Mouse (Mus musculus) thymus, adult 2 months (tissue): ENCODE results near the gene Cntn1. TPM values are rescaled to one million over a fixed set of nuclear protein-coding genes. Genes with fewer than 3 reads are reported as not detected.

Source experiments
- DNase-seq: peaks from one replicate; pipeline ENCODE4 v3.0.0; 2021
- H3K27ac ChIP-seq: fragments of 200-500 bp; 2 replicates; pipeline ENCODE4 v1.5.1; 2012; ENCODE audit warnings: low read length, control low read depth; ENCODE audit not compliant: control insufficient read depth, insufficient read depth
- H3K27me3 ChIP-seq: fragments of 200-500 bp; 2 replicates; pipeline ENCODE4 v1.6.1; 2012; ENCODE audit warnings: mild to moderate bottlenecking, low read length, moderate library complexity, mixed read lengths; ENCODE audit not compliant: control insufficient read depth, insufficient read depth
- H3K36me3 ChIP-seq: fragments of 200-500 bp; 2 replicates; pipeline ENCODE4 v1.6.1; 2012; ENCODE audit warnings: mild to moderate bottlenecking, low read length, moderate library complexity; ENCODE audit not compliant: control insufficient read depth, insufficient read depth
- H3K4me1 ChIP-seq: fragments of 200-500 bp; replicated peaks from 2 replicates; pipeline ENCODE4 v1.6.1; 2012; ENCODE audit warnings: low read length; ENCODE audit not compliant: control insufficient read depth, insufficient read depth
- H3K4me3 ChIP-seq: fragments of 200-500 bp; 2 replicates; pipeline ENCODE4 v1.5.1; 2012; ENCODE audit warnings: mild to moderate bottlenecking, low read length, control low read depth, moderate library complexity; ENCODE audit not compliant: control insufficient read depth, insufficient read depth
- CTCF ChIP-seq: fragments of 200-500 bp; IDR thresholded peaks from 2 replicates; pipeline ENCODE4 v1.5.1; 2012; ENCODE audit warnings: mild to moderate bottlenecking, control low read depth, low read length, moderate library complexity, borderline replicate concordance; ENCODE audit not compliant: control insufficient read depth, poor library complexity, insufficient read depth; ENCODE audit errors: extremely low read depth
- POLR2A ChIP-seq: fragments of 200-500 bp; IDR thresholded peaks from 2 replicates; pipeline ENCODE4 v1.6.1; 2012; ENCODE audit warnings: mild to moderate bottlenecking, low read length, control low read depth, moderate library complexity; ENCODE audit not compliant: control insufficient read depth, poor library complexity, insufficient read depth; ENCODE audit errors: extremely low read depth
- WGBS: fragments of 180-500 bp; shearing (Covaris S2); methylation state at CpG from one replicate; pipeline ENCODE4 v1.1.7; 2018; 5-methylcytosine and 5-hydroxymethylcytosine counted together
- polyA plus RNA-seq: library from polyadenylated mRNA; depleted of rRNA; stranded (reverse); fragments of >200 nt; gene quantifications from 2 replicates; pipeline ENCODE4 v1.2.3, GENCODE M21; 2012

The Cntn1 gene
- polyA plus RNA-seq, 1 experiment, result 0.23 TPM

GRCm38 (mm10) chr15:92048031-92048430, 2.9 kb upstream of the Cntn1 start:
- TF ChIP-seq POLR2A (no peak), CTCF (no peak)
- WGBS, result 71% methylated on average over 4 of the region's 4 CpGs
- Histone ChIP-seq H3K36me3 (no peaks in the 10 kb centered on the region), H3K27me3 (peaks cover 4% of the 10 kb centered on the region), H3K4me3 (no peak overlapping the region), H3K27ac (no peak overlapping the region), H3K4me1 (peaks cover 9% of the 10 kb centered on the region)
- DNase-seq, result no peak

- no peak overlapping the region for H3K4me3 ChIP-seq
- WGBS, result 91% methylated on average over 4 of the region's 4 CpGs
- H3K36me3 ChIP-seq, result no peaks in the 10 kb centered on the region
- H3K27ac ChIP-seq, result no peak overlapping the region
- TF ChIP-seq CTCF (no peak), POLR2A (no peak)
- DNase-seq, result no peak
- H3K27me3 ChIP-seq, result peaks cover 4% of the 10 kb centered on the region
- H3K4me1 ChIP-seq, result peaks cover 9% of the 10 kb centered on the region
These were observed 2.4 kb upstream of the Cntn1 start for GRCm38 (mm10) chr15:92048531-92048930.

- Histone ChIP-seq H3K4me3 (peak overlapping the region; percentile 31), H3K4me1 (peaks cover 9% of the 10 kb centered on the region), H3K36me3 (no peaks in the 10 kb centered on the region), H3K27me3 (peaks cover 4% of the 10 kb centered on the region), H3K27ac (no peak overlapping the region)
- TF ChIP-seq CTCF, result no peak
- TF ChIP-seq POLR2A, result no peak
- WGBS, result 3% methylated on average over 35 of the region's 35 CpGs
- no peak for DNase-seq
These were observed 578 bp downstream of the Cntn1 start for GRCm38 (mm10) chr15:92051353-92052132.

GRCm38 (mm10) chr15:92052133-92052463, 1.1 kb downstream of the Cntn1 start:
- WGBS, result 35% methylated on average over 4 of the region's 4 CpGs
- no peak overlapping the region for H3K27ac ChIP-seq
- no peak for DNase-seq
- H3K27me3 ChIP-seq, result peaks cover 4% of the 10 kb centered on the region
- TF ChIP-seq CTCF (no peak), POLR2A (no peak)
- no peak overlapping the region for H3K4me3 ChIP-seq
- H3K4me1 ChIP-seq, result peaks cover 9% of the 10 kb centered on the region
- H3K36me3 ChIP-seq, result no peaks in the 10 kb centered on the region

GRCm38 (mm10) chr15:92057553-92057952, 6.6 kb downstream of the Cntn1 start:
- no peak for DNase-seq
- Histone ChIP-seq H3K36me3 (no peaks in the 10 kb centered on the region), H3K27ac (no peak overlapping the region), H3K4me1 (no peaks in the 10 kb centered on the region), H3K4me3 (no peak overlapping the region), H3K27me3 (no peaks in the 10 kb centered on the region)
- no peak for TF ChIP-seq POLR2A
- TF ChIP-seq CTCF, result no peak
- 96% methylated on average over 5 of the region's 5 CpGs for WGBS

- no peaks in the 10 kb centered on the region for H3K4me1 ChIP-seq
- H3K36me3 ChIP-seq, result no peaks in the 10 kb centered on the region
- H3K27ac ChIP-seq, result no peak overlapping the region
- no peak overlapping the region for H3K4me3 ChIP-seq
- DNase-seq, result no peak
- 52% methylated on average over 3 of the region's 3 CpGs for WGBS
- no peaks in the 10 kb centered on the region for H3K27me3 ChIP-seq
- TF ChIP-seq CTCF, result no peak
- no peak for TF ChIP-seq POLR2A
These were observed 10.0 kb downstream of the Cntn1 start for GRCm38 (mm10) chr15:92060986-92061385.
